Mouse (Mus musculus) bone marrow, adult 2 months (tissue): Measurements from ENCODE around the gene Mindy4. TPM values are rescaled to one million over a fixed set of nuclear protein-coding genes. Genes with fewer than 3 reads are reported as not detected.

Experiments used
- H3K27ac ChIP-seq: fragments of 200-500 bp; 2 replicates; pipeline ENCODE4 v1.5.1; 2012; ENCODE audit warnings: low read depth, mild to moderate bottlenecking, control low read depth, inconsistent platforms, low read length; ENCODE audit not compliant: control insufficient read depth, poor library complexity, insufficient read depth
- H3K4me1 ChIP-seq: fragments of 200-500 bp; 2 replicates; pipeline ENCODE4 v1.6.1; 2011; ENCODE audit warnings: low read length; ENCODE audit not compliant: control insufficient read depth, insufficient read depth
- H3K4me3 ChIP-seq: fragments of 200-500 bp; replicated peaks from 2 replicates; pipeline ENCODE3; 2011; ENCODE audit warnings: mild to moderate bottlenecking, low read depth, low read length, control low read depth; ENCODE audit not compliant: control insufficient read depth
- CTCF ChIP-seq: fragments of 200-500 bp; IDR thresholded peaks from 2 replicates; pipeline ENCODE4 v1.5.1; 2011; ENCODE audit warnings: low read length, control low read depth; ENCODE audit not compliant: control insufficient read depth, insufficient read depth
- POLR2A ChIP-seq: fragments of 200-500 bp; IDR thresholded peaks from 2 replicates; pipeline ENCODE4 v1.6.1; 2011; ENCODE audit warnings: low read depth, mild to moderate bottlenecking, control low read depth, low read length, borderline replicate concordance; ENCODE audit not compliant: control insufficient read depth
- WGBS: fragments of 180-500 bp; shearing (Covaris S2); methylation state at CpG from one replicate; pipeline ENCODE4 v1.1.7; 2018; 5-methylcytosine and 5-hydroxymethylcytosine counted together
- polyA plus RNA-seq: library from polyadenylated mRNA; stranded (reverse); fragments of >200 nt; gene quantifications from 2 replicates; pipeline ENCODE4 v1.2.4, GENCODE M21; 2011; ENCODE audit warnings: low replicate concordance; ENCODE audit not compliant: missing spikeins, insufficient read depth, insufficient read length

The Mindy4 gene
- polyA plus RNA-seq, 1 experiment, result 3.0 TPM

DNA sequence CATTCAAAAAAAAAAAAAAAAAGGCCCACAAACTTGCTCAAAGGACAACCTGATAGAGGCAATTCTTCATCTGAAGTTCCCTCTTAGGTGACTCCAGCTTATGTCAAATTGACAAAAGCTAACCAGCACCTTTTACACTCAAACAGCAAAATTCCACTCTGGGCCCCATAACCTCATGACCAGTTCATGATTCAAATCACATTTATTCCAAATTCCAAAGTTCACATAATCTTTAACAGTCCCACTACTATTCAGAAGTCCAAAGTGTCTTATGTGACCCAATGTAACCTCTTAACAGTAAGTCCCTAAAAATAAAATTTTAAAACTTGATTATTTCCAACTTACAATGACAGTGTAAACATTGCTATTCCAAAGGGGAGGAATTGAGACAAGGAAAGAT, 13.8 kb upstream of the Mindy4 start:
- H3K4me1 ChIP-seq, result no peaks in the 10 kb centered on the region
- H3K27ac ChIP-seq, result no peak overlapping the region
- no peak overlapping the region for H3K4me3 ChIP-seq
- TF ChIP-seq POLR2A, result no peak
- TF ChIP-seq CTCF, result no peak

DNA sequence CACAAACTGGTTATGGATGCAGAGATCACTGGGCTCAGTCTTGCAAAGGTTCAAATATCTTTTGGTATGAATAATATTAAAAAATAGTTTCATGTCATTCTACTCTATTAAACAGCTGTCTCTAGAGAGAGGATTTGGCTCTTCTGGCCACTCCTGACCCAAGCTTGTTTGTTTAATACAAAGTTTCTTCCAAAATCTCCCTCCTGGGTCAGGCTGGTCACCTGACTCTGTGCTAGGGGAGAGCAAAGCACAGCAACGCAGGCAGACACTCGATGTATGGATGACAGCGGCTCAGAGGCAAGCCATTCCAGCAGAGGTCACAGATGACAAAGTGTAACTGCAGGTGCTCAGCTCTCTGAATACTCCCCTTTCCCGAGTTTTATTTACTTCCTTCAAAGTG, 11.6 kb upstream of the Mindy4 start:
- TF ChIP-seq CTCF (no peak), POLR2A (no peak)
- WGBS, result 68% methylated on average over 4 of the region's 4 CpGs

DNA sequence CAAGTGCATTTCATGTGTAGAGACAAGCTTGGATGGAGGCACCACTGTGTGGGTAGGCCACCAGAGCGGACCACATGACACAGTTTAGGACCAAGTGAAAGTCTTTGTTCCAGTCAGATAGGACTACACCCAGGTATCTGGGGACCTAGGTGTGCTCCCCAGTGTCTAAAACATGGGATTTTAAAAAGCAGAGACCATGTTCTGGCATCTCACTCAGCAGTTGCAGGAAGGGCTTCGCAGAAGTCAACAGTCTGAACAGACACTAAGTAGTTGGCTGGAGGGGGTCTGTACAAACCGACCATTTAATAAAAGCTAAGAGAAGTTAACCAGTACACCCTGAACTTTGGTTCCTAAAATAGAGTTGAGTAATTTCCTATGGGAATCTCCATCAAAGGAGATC, 10.0 kb upstream of the Mindy4 start:
- no peak overlapping the region for H3K27ac ChIP-seq
- no peaks in the 10 kb centered on the region for H3K4me1 ChIP-seq
- TF ChIP-seq POLR2A (no peak), CTCF (no peak)
- WGBS, result 80% methylated on average over 3 of the region's 3 CpGs
- H3K4me3 ChIP-seq, result no peak overlapping the region

More for the DNA sequence above, 11.6 kb upstream of the Mindy4 start:
- Histone ChIP-seq H3K4me3 (no peak overlapping the region), H3K27ac (no peak overlapping the region), H3K4me1 (no peaks in the 10 kb centered on the region)

DNA sequence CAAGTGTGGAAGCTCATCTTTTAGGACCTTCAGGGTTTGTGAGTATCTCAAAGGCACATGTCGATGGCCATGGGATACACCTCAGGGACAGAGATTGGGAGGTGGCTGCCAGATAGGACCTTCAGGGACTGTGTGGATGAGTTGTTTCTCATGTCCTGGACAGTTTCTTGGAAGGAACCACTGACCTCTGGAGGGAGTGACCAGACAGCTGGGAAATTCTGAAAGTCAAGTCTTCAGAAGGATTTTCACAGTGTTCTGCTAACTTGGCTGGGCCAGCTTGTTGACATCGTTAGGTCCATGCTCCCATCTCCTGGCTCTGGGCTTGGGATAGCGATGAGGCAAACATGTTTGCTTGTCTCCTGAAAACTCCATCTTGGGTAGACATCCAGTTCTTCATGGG, 4.1 kb upstream of the Mindy4 start:
- Histone ChIP-seq H3K27ac (no peak overlapping the region), H3K4me3 (no peak overlapping the region), H3K4me1 (no peaks in the 10 kb centered on the region)
- WGBS, result 89% methylated on average over 3 of the region's 3 CpGs
- no peak for TF ChIP-seq CTCF
- no peak for TF ChIP-seq POLR2A

DNA sequence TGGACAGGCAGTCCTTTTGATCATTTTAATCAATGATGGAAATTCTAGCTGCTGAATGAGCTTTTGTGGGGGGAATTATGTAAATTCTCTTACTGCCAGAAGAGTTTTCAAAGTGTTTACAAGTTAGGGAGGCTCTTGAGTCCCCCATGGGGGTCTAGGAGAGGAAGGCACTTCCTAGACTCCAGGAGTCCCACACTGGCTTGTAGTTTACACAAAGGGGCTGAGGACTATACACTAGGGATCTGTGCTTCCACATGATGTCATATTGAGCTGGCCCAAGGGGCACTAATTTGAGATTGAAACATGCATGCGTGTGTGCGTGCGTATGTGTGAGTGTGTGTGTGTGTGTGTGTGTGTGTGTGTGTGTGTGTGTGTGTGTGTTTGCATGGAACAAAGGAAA, 748 bp downstream of the Mindy4 start:
- 98% methylated on average over 3 of the region's 3 CpGs for WGBS
- Histone ChIP-seq H3K4me1 (no peaks in the 10 kb centered on the region), H3K27ac (no peak overlapping the region), H3K4me3 (no peak overlapping the region)
- TF ChIP-seq CTCF, result no peak
- no peak for TF ChIP-seq POLR2A

DNA sequence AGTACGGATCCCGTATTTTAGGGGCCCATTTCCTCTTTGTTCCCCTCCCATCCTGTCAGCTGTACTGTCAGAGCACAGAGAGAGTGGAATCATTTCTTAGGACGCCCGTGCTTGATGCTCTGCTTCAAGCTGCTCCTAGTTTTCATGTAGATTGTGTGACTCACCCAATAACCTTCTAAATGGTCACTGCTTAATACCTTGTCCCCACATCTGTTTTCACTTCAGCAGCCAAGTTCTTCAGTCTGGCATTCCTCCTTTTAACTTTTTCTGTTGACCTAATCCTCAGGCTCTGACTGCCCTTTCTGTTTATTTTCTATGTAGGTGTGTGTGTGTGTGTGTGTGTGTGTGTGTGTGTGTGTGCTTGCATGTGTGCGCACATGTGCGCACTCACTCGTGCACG, 4.6 kb downstream of the Mindy4 start:
- 77% methylated on average over 8 of the region's 8 CpGs for WGBS
- no peaks in the 10 kb centered on the region for H3K4me1 ChIP-seq
- no peak for TF ChIP-seq POLR2A
- TF ChIP-seq CTCF, result no peak
- no peak overlapping the region for H3K4me3 ChIP-seq
- no peak overlapping the region for H3K27ac ChIP-seq

DNA sequence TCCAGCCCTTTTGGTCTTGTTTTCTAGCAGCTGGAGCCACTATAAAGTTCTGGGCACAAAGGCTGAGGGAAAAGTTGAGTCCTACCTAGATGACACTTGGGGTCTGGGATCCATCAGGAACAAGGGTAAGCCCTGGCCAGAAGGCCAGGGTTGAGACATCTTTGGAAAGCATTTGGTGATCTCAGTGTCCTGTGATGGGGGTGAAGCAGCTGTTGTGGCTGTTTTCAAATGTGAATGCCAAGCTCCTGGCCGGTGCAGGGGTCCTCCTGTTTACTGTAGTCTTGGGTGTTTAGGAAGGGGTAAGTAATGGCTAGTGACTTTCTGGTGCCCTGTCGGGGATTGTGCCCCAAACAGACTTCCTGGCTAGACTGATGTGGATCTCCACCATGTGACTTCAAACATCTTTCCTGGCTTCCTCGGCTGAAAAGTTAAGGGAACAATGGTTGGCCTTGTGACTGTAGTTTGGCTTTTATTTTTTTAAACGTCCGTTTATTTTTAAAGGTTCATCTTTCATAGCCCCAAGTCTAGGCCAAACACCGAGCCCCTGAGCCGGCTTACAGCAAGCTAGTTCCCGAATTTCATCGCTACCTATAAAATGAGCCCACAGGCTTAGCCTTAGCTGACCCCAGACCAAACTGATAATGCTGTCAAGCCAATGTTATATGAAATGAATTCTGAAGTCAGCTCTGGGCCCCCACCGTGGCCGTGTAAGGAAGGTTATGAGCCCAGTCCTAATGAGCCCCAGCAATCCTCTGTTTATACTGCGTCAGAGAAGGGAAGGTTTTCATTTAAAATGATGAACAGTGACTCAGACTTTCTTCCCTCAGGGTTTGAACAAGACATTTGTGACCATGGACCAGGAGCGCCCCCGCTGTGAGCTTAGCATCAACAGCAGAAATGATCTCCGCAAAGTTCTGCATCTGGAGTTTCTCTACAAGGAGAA, 7.5 kb downstream of the Mindy4 start:
- WGBS, result 81% methylated on average over 15 of the region's 15 CpGs
- H3K27ac ChIP-seq, result no peak overlapping the region
- no peak for TF ChIP-seq CTCF
- TF ChIP-seq POLR2A, result no peak
- no peaks in the 10 kb centered on the region for H3K4me1 ChIP-seq
- no peak overlapping the region for H3K4me3 ChIP-seq

DNA sequence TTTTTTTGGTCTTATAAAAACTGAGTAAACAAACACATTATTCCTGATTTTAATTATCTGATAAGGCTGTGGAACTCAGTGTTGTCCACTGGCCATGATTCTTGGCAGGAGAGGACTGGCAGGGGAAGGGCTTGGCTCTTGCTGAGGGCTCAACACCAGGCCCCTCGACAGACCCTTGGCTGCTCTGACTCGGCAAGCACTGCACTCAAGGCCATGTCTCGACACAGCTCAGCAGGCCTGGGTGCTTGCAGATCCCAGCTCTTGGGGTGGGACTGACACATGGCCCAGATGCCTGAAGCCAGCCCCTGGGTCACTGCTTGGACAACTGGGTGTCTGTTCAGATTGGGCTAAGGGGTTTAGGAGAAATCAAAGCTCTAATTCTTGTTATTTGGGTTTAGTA, 11.4 kb downstream of the Mindy4 start:
- no peak overlapping the region for H3K4me3 ChIP-seq
- 87% methylated on average over 3 of the region's 3 CpGs for WGBS
- TF ChIP-seq POLR2A, result no peak
- TF ChIP-seq CTCF, result no peak

More for the DNA sequence above, 11.4 kb downstream of the Mindy4 start:
- no peak overlapping the region for H3K27ac ChIP-seq
- no peaks in the 10 kb centered on the region for H3K4me1 ChIP-seq
